ENCODE assay signal across 9 mouse cellular contexts in genomic region chr2:134017109-134017508, GRCm38 (mm10).
DNase-seq lines count a peak whose midpoint lies in the region; ATAC-seq and TF ChIP-seq lines count a peak whose summit lies in the region.
"Had no signal": no experiment of that assay in that cellular context is flagged by ENCODE, and none has a peak within 500 bp of the region (broad histone marks: within the 10 kb centered on the region; RNA-seq: fewer than 3 reads in every experiment).

No protein-coding gene starts in this region.

- no peak for ATAC-seq in liver, embryonic 12.5 days
- no peak for ATAC-seq in hindbrain, postnatal 0 days
- peak; percentile 66; the same call in 1 of the 2 replicates for ATAC-seq in midbrain, embryonic 13.5 days

- peak; percentile 16 to 70 for DNase-seq in adrenal gland, adult (ENCODE audit: inconsistent age in 2 of 2, low spot score in 1 of 2)
- DNase-seq in adrenal gland, postnatal 4 days (ENCODE audit: low spot score in 2 of 2): no peak
- peak; percentile 4 for DNase-seq in liver
- peak; percentile 53 for DNase-seq in embryo, embryonic 10.5 days (ENCODE audit: low spot score)
- DNase-seq in hindbrain, postnatal 0 days (ENCODE audit: low spot score): peak; percentile 69
- DNase-seq in spleen, postnatal 14 days (ENCODE audit: low spot score in 2 of 2): no peak

- no peaks in the 10 kb centered on the region for H3K4me1 ChIP-seq in liver, embryonic 12.5 days
- no peaks in the 10 kb centered on the region for H3K4me1 ChIP-seq in hindbrain, postnatal 0 days (ENCODE audit: insufficient read depth, low read length)
- H3K4me1 ChIP-seq in midbrain, embryonic 13.5 days (replicated peaks): no peaks in the 10 kb centered on the region
- H3K4me1 ChIP-seq: embryonic facial prominence, embryonic 12.5 days had no signal

- no peak overlapping the region for H3K4me2 ChIP-seq in liver, embryonic 12.5 days
- no peak overlapping the region for H3K4me2 ChIP-seq in hindbrain, postnatal 0 days (ENCODE audit: low read depth, low read length)
- H3K4me2 ChIP-seq in midbrain, embryonic 13.5 days (replicated peaks): no peak overlapping the region
- H3K4me2 ChIP-seq: embryonic facial prominence, embryonic 12.5 days had no signal

- TF ChIP-seq CTCF in hindbrain, postnatal 0 days (IDR thresholded peaks at IDR 0.05; ENCODE audit: low read depth): peak; percentile 83

- no peak overlapping the region for H3K27ac ChIP-seq in liver, embryonic 12.5 days
- no peak overlapping the region for H3K27ac ChIP-seq in hindbrain, postnatal 0 days
- no peak overlapping the region for H3K27ac ChIP-seq in midbrain, embryonic 13.5 days
- H3K27ac ChIP-seq: embryonic facial prominence, embryonic 12.5 days had no signal

- H3K9me3 ChIP-seq in liver, embryonic 12.5 days (replicated peaks): no peaks in the 10 kb centered on the region
- H3K9me3 ChIP-seq in hindbrain, postnatal 0 days (ENCODE audit: low read length): no peaks in the 10 kb centered on the region
- no peaks in the 10 kb centered on the region for H3K9me3 ChIP-seq in midbrain, embryonic 13.5 days
- H3K9me3 ChIP-seq: embryonic facial prominence, embryonic 12.5 days had no signal

- no peaks in the 10 kb centered on the region for H3K27me3 ChIP-seq in liver, embryonic 12.5 days (replicated peaks)
- H3K27me3 ChIP-seq in hindbrain, postnatal 0 days (ENCODE audit: insufficient read depth, low read length): no peaks in the 10 kb centered on the region
- H3K27me3 ChIP-seq in midbrain, embryonic 13.5 days: no peaks in the 10 kb centered on the region
- H3K27me3 ChIP-seq: embryonic facial prominence, embryonic 12.5 days had no signal

- no peak overlapping the region for H3K4me3 ChIP-seq in liver, embryonic 12.5 days
- H3K4me3 ChIP-seq in hindbrain, postnatal 0 days (ENCODE audit: low read length): no peak overlapping the region
- no peak overlapping the region for H3K4me3 ChIP-seq in midbrain, embryonic 13.5 days (replicated peaks)
- H3K4me3 ChIP-seq: embryonic facial prominence, embryonic 12.5 days had no signal

- no peaks in the 10 kb centered on the region for H3K36me3 ChIP-seq in liver, embryonic 12.5 days
- no peaks in the 10 kb centered on the region for H3K36me3 ChIP-seq in hindbrain, postnatal 0 days (ENCODE audit: insufficient read depth, low read length)
- no peaks in the 10 kb centered on the region for H3K36me3 ChIP-seq in midbrain, embryonic 13.5 days
- H3K36me3 ChIP-seq: embryonic facial prominence, embryonic 12.5 days had no signal

- H3K9ac ChIP-seq in liver, embryonic 12.5 days: no peak overlapping the region
- no peak overlapping the region for H3K9ac ChIP-seq in hindbrain, postnatal 0 days (replicated peaks; ENCODE audit: low read length)
- H3K9ac ChIP-seq in midbrain, embryonic 13.5 days (replicated peaks): no peak overlapping the region
- H3K9ac ChIP-seq: embryonic facial prominence, embryonic 12.5 days had no signal

Comparison
In these comparisons a context has a peak if more than half of its experiments do, and no peak if none do; other contexts are left out.
1. DNase-seq: peak in adrenal gland, adult (2 of 2), liver (single experiment), embryo, embryonic 10.5 days (single experiment) and hindbrain, postnatal 0 days (single experiment); none in adrenal gland, postnatal 4 days (0 of 2) and spleen, postnatal 14 days (0 of 2).